Mouse (Mus musculus) splenic B cell, adult 2 months (primary cell): Measurements from ENCODE around the gene Gp1bb.

ENCODE experiments used
- DNase-seq: peaks from one replicate; pipeline ENCODE4 v3.0.0-alpha.2; 2011; ENCODE audit warnings: low read depth, low spot score
- H3K27me3 ChIP-seq: 2 replicates; pipeline ENCODE4 v1.6.1; 2012; ENCODE audit warnings: mild to moderate bottlenecking, low read length, moderate library complexity, mixed read lengths; ENCODE audit not compliant: control insufficient read depth, poor library complexity, insufficient read depth, severe bottlenecking
- H3K36me3 ChIP-seq: 2 replicates; pipeline ENCODE4 v1.6.1; 2012; ENCODE audit warnings: mild to moderate bottlenecking, low read length, moderate library complexity, mixed read lengths; ENCODE audit not compliant: control insufficient read depth, poor library complexity, insufficient read depth, severe bottlenecking

The Gp1bb gene

GRCm38 (mm10) chr16:18601447-18601846 is 20.8 kb downstream of the Gp1bb start:
- DNase-seq = no peak
- no peaks in the 10 kb centered on the region for H3K27me3 ChIP-seq
- no peaks in the 10 kb centered on the region for H3K36me3 ChIP-seq

DNA sequence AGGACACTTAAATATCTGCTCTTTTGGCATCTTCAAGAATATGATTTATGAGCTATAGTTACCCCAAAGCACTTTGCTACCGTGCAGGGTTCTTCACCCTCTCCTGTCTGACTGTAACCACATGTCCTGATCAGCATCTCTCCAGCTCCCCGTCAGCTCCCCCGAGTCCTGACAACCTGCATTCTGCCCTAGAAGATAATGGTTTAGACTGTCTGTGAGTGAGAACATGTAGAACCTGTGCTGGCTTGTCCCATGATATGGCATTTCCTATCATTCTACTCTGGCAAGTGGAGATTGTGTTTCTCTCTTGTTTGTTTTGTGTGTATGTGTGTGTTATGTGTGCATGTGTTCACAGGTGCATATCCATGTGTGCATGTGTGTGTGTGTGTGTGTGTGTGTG is 24.2 kb downstream of the Gp1bb start:
- no peaks in the 10 kb centered on the region for H3K27me3 ChIP-seq
- DNase-seq = no peak

GRCm38 (mm10) chr16:18596255-18596654 is 25.9 kb downstream of the Gp1bb start:
- no peaks in the 10 kb centered on the region for H3K36me3 ChIP-seq
- H3K27me3 ChIP-seq = 0 out of 2 replicates have a peak, but pooled peaks cover 3% of the 10 kb centered on the region
- no peak for DNase-seq

More for the DNA sequence above, 24.2 kb downstream of the Gp1bb start:
- no peaks in the 10 kb centered on the region for H3K36me3 ChIP-seq

GRCm38 (mm10) chr16:18593930-18594329 is 28.3 kb downstream of the Gp1bb start:
- Histone ChIP-seq H3K36me3 (no peaks in the 10 kb centered on the region), H3K27me3 (0 out of 2 replicates have a peak, but pooled peaks cover 3% of the 10 kb centered on the region)
- no peak for DNase-seq

DNA sequence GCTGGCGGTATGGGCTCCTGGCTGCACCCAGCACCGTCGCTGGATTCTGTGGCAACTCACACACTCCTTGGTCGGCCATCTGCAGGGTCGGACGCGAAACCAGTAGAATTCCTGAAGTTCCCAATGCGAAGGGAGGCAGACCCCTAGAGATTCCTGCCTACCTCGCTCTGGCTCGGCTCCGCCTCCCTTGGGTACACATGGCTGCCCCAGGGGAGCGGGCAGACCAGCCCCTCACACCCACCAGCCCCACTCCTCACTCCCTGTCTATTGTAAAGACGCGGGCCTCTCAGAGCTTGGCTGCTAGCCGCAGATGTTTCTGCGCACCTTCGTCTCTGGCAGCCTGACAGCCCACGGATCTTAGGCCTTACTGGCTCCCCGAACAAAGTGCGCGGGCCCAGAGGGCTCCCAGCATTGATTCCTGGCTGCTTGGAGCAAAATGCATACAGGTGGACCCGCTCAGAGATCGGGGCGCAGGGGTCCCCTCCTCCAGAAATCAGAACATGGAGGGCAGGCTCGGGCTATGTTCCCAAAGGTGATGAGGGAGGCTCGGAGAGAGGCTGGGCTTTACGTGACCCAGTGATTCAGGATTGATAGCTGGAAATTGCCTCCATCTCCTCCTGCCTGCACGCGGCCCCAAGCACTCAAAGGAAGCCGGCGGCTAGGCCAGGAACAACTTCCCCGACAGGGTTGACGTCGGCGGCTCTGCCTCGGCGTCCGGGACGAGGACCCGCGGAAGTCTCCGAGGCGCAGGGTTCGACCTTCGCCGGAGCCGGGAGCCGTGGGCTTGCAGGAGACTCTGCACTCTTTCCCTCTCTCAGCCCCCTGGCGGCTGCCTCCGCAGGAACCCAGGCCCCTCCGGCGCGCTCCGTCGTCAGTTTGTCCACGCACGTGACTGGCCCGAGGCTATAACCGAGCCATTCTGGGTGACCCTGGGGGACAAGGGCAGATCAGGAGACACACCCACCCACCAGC is 30.9 kb downstream of the Gp1bb start:
- peaks cover 4% of the 10 kb centered on the region; the same call in 1 of the 2 replicates for H3K27me3 ChIP-seq
- peak; percentile 8 for DNase-seq
- no peaks in the 10 kb centered on the region for H3K36me3 ChIP-seq

- Histone ChIP-seq H3K27me3 (peaks cover 4% of the 10 kb centered on the region; the same call in 1 of the 2 replicates), H3K36me3 (no peaks in the 10 kb centered on the region)
- peak; percentile 50 for DNase-seq
Measured at GRCm38 (mm10) chr16:18589804-18590790, 32.1 kb downstream of the Gp1bb start, which contains the start of gene Tbx1. Gene Tbx1 (minus strand): TSS chr16:18590671.

DNA sequence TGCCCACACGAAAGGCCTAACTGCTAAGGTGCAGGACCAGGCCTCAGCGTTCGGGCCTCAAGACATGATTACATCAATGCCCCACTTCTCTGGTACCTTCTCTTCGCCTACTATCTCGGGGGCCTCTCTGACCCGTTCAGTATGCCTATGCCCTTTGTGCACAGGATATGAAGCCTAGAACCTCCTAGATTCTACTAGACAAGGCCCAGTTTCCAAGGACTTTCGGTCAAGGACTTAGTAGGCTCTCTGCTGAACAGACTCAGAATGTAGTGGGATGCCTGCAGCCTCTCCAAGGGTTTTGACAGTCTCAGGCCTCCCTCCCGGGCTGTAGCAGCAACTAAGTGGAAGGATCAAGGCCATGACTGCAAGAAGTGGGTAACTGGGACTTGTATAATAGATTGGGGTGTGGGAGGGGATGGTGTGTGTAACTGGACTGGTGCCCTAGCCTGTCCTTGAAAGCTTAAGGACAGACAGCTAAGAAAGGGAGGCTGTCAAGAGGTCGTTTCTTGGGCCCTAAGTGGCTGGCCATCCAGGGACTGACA is 33.1 kb downstream of the Gp1bb start:
- DNase-seq = no peak
- Histone ChIP-seq H3K36me3 (no peaks in the 10 kb centered on the region), H3K27me3 (peaks cover 4% of the 10 kb centered on the region; the same call in 1 of the 2 replicates)

DNA sequence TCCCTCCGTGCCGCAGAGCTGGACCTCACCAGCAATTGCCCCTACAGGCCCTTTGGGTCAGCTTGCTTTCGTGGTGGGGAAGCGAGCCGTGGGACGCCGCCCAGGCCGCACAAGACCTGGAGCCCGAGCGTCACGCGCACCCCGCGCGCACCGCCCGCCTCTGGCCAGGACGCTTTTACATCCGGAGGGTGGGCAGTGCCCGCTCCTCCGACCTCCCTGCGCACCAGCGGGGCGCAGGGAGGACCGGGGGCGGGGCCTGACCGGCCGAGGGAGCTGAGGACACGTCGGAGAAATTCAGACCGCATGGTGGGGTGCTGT is 33.5 kb downstream of the Gp1bb start:
- Histone ChIP-seq H3K36me3 (no peaks in the 10 kb centered on the region), H3K27me3 (peaks cover 4% of the 10 kb centered on the region; the same call in 1 of the 2 replicates)
- DNase-seq = no peak

- H3K36me3 ChIP-seq = no peaks in the 10 kb centered on the region
Measured at GRCm38 (mm10) chr16:18587847-18588737, 34.1 kb downstream of the Gp1bb start.

GRCm38 (mm10) chr16:18586906-18587546 is 35.2 kb downstream of the Gp1bb start:
- no peaks in the 10 kb centered on the region for H3K36me3 ChIP-seq
- peaks cover 4% of the 10 kb centered on the region; the same call in 1 of the 2 replicates for H3K27me3 ChIP-seq
- no peak for DNase-seq

More at GRCm38 (mm10) chr16:18587847-18588737, 34.1 kb downstream of the Gp1bb start:
- DNase-seq = no peak
- H3K27me3 ChIP-seq = peaks cover 4% of the 10 kb centered on the region; the same call in 1 of the 2 replicates

- DNase-seq = no peak
- H3K27me3 ChIP-seq = peaks cover 2% of the 10 kb centered on the region; the same call in 1 of the 2 replicates
- no peaks in the 10 kb centered on the region for H3K36me3 ChIP-seq
Measured at GRCm38 (mm10) chr16:18586076-18586905, 35.9 kb downstream of the Gp1bb start.

GRCm38 (mm10) chr16:18585676-18586075 is 36.5 kb downstream of the Gp1bb start:
- DNase-seq = no peak
- H3K36me3 ChIP-seq = no peaks in the 10 kb centered on the region
- H3K27me3 ChIP-seq = peaks cover 4% of the 10 kb centered on the region; the same call in 1 of the 2 replicates
